Mouse (Mus musculus) mouse embryonic stem cell (cell line): ENCODE data around the gene Stk11ip.

Source experiments
- in situ Hi-C, 2 experiments: fragments of 300-500 bp; cut with MboI; formaldehyde crosslinking; loops; 1 replicate in 1 of 2; 3 replicates in 1 of 2; pipeline ENCODE4 v1.14.3; 2019 to 2020; ENCODE audit warnings: low sequenced_read_pairs in 2 of 2, low pct_unique_long_range_greater_than_20kb in 1 of 2, mixed read lengths in 1 of 2; ENCODE audit not compliant: unreplicated experiment in 1 of 2

The Stk11ip gene

GRCm38 (mm10) chr1:75558388-75559178 lies 37.3 kb downstream of the Stk11ip start:
- in situ Hi-C loops, result loop anchor here (5.0 kb wide), 2 partner anchors 61 to 81 kb away; partner anchors contain the start of genes Chpf (in 1 of the 2) and Tmem198 (in 1 of the 2)

- in situ Hi-C loops, result loop anchor here (5.0 kb wide), 2 partner anchors 62 to 82 kb away; partner anchors contain the start of genes Chpf (in 1 of the 2) and Tmem198 (in 1 of the 2)
Observed at GRCm38 (mm10) chr1:75559212-75559925, 38.0 kb downstream of the Stk11ip start.

DNA sequence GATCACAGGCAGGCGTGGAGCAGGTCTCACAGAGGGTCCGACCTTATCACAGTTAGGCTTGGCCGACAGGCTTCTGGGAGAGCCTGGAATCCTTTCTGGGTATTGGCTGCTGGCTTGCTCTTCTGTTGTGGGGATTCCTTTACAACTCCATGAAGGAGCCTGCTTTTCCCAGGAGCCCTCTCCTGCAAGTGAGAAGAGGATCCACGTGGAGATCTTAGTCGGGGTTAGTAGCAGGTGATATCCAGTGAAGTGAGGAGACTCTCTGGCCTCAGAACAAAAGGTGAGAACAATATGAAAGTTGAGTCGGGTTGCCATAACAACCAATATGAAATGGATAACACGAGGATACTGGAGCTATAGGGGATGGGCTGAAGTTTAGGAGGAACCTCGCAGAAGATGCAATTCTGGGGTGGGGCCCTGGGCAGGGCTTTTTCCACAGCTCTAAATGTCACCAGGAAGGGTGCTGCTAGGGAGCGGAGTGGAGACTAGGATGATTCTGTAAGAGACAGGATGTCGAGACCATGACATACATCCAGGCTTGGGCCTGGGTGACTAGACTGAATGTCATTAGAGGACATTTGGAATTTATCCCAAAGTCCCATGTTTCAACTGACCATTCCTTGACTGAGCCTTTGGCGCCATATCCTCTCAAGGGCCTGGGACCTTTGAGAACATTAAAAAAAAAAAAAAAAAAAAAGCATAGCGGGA lies 39.0 kb downstream of the Stk11ip start:
- in situ Hi-C loops, result loop anchor here in 1 of 2 experiments (10.0 kb wide), 1 partner anchor 216 kb away; no protein-coding TSS in a partner anchor

DNA sequence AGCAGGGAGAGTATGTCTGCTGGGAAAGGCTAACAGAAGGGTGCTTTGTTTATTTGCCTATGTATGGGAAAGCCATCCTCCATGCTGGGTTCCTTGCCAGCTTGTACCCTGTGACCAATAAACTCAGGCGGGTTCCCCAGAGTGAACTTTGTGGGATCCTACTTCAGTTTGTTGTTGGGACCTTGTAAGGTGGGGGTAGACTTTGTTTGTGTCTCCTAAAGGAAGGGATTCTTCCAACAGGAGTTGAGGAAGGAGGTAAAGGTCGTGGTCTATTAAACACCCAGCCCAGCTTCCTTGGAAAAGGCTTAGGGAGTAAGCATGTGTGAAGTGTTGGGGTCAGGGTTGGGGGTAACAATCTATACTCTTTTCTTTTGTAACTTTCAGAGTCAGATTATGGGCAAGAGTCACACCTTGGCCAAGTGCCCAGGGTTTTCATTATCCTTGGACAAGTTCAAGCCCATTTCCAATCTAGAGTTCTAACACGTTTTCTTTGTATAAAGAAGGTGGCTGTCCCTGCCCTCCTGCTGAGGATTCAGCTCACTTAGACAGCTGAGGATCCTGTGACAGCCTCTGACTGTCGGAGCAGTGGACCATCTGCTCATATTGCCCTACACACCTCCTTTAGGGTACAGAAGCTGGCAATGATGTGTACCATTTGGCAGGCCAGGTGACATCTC lies 40.0 kb downstream of the Stk11ip start:
- in situ Hi-C loops, result loop anchor here in 1 of 2 experiments (10.0 kb wide), 1 partner anchor 217 kb away; no protein-coding TSS in a partner anchor

DNA sequence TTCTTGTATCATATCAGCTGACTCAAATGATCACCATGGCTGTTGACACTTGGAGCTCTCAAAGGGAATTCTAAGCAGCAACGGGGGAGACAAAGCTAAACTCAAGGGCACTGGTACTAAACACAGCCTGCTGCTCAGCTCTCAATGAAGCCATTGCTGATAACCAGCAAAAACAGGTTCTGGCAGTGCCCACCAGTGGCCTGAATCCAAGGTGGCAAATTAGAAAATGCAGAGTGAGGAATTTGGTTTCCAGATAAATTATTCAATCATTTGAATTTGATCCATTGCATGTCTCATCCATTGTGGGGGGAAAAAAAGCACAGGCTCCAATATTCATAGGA lies 40.5 kb downstream of the Stk11ip start:
- in situ Hi-C loops, result loop anchor here in 1 of 2 experiments (10.0 kb wide), 1 partner anchor 217 kb away; no protein-coding TSS in a partner anchor

DNA sequence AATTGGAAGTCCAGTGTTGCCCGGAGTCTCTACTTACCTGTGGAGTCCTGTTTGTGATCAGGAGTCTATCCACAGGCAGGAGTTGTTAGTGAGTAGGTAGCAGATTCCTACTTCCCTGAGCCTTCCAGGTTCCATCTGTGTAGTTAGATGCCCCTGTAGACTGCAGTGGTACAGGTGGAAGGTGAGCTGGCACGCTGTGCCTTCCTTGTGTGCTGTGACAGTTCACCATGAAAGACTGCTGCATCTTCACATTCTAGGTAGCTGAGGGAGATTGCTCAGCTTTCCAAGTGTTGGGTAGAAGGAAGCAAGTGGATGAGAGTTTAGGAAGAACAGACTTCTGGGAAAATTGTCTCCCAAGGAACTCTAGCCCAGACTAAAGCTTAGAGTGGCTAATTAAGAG lies 42.8 kb downstream of the Stk11ip start:
- in situ Hi-C loops, result loop anchor here in 1 of 2 experiments (10.0 kb wide), 1 partner anchor 219 kb away; no protein-coding TSS in a partner anchor

GRCm38 (mm10) chr1:75564916-75565315 lies 43.6 kb downstream of the Stk11ip start:
- in situ Hi-C loops, result loop anchor here in 1 of 2 experiments (10.0 kb wide), 1 partner anchor 220 kb away; no protein-coding TSS in a partner anchor

DNA sequence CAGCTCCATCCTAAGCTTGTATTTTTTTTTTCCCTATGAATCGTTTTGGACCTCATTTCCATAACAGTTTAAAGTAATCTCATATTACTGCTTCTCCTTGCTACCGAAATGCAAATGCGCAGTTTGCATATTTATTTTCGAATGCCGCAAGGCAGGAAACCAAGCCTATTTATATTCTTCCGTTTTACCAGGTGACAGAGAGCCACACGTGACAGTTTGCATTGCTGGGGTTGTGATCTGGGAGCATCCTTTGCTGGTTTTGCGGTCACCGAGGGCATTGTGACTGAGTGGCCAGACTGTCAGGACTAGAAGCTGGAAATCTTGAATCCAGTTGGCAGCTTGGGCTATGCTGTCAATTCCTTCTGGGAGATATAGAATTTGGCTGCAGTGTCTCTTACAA lies 44.3 kb downstream of the Stk11ip start:
- in situ Hi-C loops, result loop anchor here in 1 of 2 experiments (10.0 kb wide), 1 partner anchor 221 kb away; no protein-coding TSS in a partner anchor

DNA sequence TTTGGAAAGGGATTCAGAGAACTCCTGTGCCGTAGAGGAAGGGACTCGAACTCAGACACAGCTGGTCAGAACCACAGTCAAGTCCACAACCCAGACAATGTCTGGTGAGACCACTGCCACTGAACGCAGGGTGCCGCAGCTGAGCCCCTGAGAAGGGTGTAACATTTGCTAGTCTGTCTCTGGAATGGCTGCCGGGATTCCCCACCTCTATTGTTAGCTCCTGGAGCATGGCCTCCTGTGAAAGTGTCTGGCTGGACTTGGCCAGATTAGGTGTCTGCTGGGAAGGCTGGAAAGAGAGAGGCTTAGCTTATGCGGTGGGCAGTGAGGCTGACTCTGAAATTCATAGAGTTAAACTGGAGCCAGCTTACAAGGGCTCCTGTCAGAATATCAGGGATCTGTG lies 49.1 kb downstream of the Stk11ip start:
- in situ Hi-C loops, result no loop called here

- in situ Hi-C loops, result no loop called here
Observed at GRCm38 (mm10) chr1:75572776-75573175, 51.4 kb downstream of the Stk11ip start.

DNA sequence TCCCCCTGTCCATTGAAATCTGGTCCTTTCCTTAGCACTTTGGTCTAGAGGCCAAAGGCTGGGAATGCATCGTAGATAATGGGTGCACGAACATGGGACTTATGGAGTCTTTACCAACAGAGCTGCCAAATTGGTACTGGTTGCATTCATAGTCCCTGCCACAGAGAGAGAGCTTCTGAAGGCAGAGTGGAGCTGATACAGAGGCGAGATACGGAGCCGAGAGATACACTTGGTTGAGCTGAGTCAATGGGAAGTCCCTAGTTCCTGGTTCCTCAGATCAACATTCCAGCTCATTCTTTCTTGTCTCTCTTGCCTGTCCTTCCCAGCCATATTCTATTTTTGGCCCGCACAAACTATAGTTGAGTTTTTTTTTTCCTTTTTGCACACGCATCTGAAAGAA lies 52.4 kb downstream of the Stk11ip start:
- in situ Hi-C loops, result no loop called here

GRCm38 (mm10) chr1:75574476-75575310 lies 53.4 kb downstream of the Stk11ip start:
- in situ Hi-C loops, result no loop called here

GRCm38 (mm10) chr1:75581936-75582624 lies 60.8 kb downstream of the Stk11ip start:
- in situ Hi-C loops, result no loop called here

- in situ Hi-C loops, result no loop called here
Observed at GRCm38 (mm10) chr1:75582625-75582956, 61.3 kb downstream of the Stk11ip start.

GRCm38 (mm10) chr1:75583034-75583433 lies 61.7 kb downstream of the Stk11ip start:
- in situ Hi-C loops, result no loop called here

- in situ Hi-C loops, result no loop called here
Observed at GRCm38 (mm10) chr1:75586791-75587190, 65.5 kb downstream of the Stk11ip start.
